Comparison of ENCODE assay signal across 11 mouse cellular contexts in the genomic region with DNA sequence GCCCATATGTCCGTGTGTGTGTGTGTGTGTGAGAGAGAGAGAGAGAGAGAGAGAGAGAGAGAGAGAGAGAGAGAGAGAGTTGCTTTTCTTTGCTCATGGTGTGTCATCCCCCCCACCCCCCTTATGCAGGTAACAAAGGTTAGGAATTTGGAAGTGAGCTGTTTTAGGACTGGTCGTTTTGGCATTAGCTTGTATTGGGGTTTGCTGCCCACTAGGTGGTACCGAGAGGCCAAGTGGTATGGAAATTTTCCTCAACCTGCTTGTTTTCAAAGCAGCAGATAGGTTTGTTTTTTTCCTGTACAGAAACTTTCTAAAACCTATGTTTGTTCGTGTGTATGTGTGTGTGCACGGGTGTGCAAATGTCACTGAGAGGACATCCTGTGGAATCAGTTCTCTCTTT. TPM values are rescaled to one million over a fixed set of nuclear protein-coding genes. Genes with fewer than 3 reads are reported as not detected.
DNase-seq lines count a peak whose midpoint lies in the region; ATAC-seq and TF ChIP-seq lines count a peak whose summit lies in the region.
"Had no signal": no experiment of that assay in that cellular context is flagged by ENCODE, and none has a peak within 500 bp of the region (broad histone marks: within the 10 kb centered on the region; RNA-seq: fewer than 3 reads in every experiment).

No protein-coding gene starts in this region.

- no peak overlapping the region for H3K4me3 ChIP-seq in heart, postnatal 0 days (ENCODE audit: low read depth, low read length)
- no peak overlapping the region for H3K4me3 ChIP-seq in midbrain, postnatal 0 days (ENCODE audit: low read depth, low read length)
- H3K4me3 ChIP-seq in midbrain, embryonic 15.5 days: no peak overlapping the region
- H3K4me3 ChIP-seq: forebrain, embryonic 15.5 days; heart, embryonic 12.5 days had no signal

- ATAC-seq in heart, postnatal 0 days (ENCODE audit: insufficient read depth, low read depth): no peak
- no peak for ATAC-seq in midbrain, postnatal 0 days (ENCODE audit: low FRiP score)
- no peak for ATAC-seq in midbrain, embryonic 15.5 days (replicated peaks)
- peak; percentile 80 for ATAC-seq in common myeloid progenitor, adult 5-6 weeks (replicated peaks; ENCODE audit: low read depth, poor library complexity, severe bottlenecking)
- ATAC-seq: forebrain, embryonic 15.5 days had no signal

- H3K36me3 ChIP-seq in heart, postnatal 0 days (replicated peaks; ENCODE audit: control insufficient read depth, insufficient read depth, low read length): no peaks in the 10 kb centered on the region
- H3K36me3 ChIP-seq in midbrain, postnatal 0 days (ENCODE audit: insufficient read depth, low read length): no peaks in the 10 kb centered on the region
- H3K36me3 ChIP-seq in midbrain, embryonic 15.5 days (replicated peaks): no peaks in the 10 kb centered on the region
- no peaks in the 10 kb centered on the region for H3K36me3 ChIP-seq in splenic B cell, adult 2 months (ENCODE audit: control insufficient read depth, insufficient read depth, low read length, poor library complexity, severe bottlenecking)
- H3K36me3 ChIP-seq: heart, embryonic 12.5 days had no signal

- peak; percentile 40 for TF ChIP-seq CTCF in heart, postnatal 0 days (IDR thresholded peaks at IDR 0.05; ENCODE audit: low read depth)
- peak; percentile 65 for TF ChIP-seq CTCF in midbrain, postnatal 0 days (IDR thresholded peaks at IDR 0.05)

- no peak overlapping the region for H3K9ac ChIP-seq in heart, postnatal 0 days (replicated peaks; ENCODE audit: low read depth, low read length)
- H3K9ac ChIP-seq in midbrain, postnatal 0 days (replicated peaks; ENCODE audit: low read length, poor library complexity, severe bottlenecking): no peak overlapping the region
- H3K9ac ChIP-seq in midbrain, embryonic 15.5 days: no peak overlapping the region
- H3K9ac ChIP-seq: forebrain, embryonic 15.5 days; heart, embryonic 12.5 days had no signal

- H3K27me3 ChIP-seq in heart, postnatal 0 days (ENCODE audit: control insufficient read depth, insufficient read depth, low read length): no peaks in the 10 kb centered on the region
- H3K27me3 ChIP-seq in midbrain, postnatal 0 days (ENCODE audit: insufficient read depth, low read length): no peaks in the 10 kb centered on the region
- H3K27me3 ChIP-seq in midbrain, embryonic 15.5 days (replicated peaks): no peaks in the 10 kb centered on the region
- no peaks in the 10 kb centered on the region for H3K27me3 ChIP-seq in splenic B cell, adult 2 months (ENCODE audit: control insufficient read depth, insufficient read depth, low read length, poor library complexity, severe bottlenecking)
- H3K27me3 ChIP-seq: forebrain, embryonic 15.5 days; heart, embryonic 12.5 days had no signal

- no peak for DNase-seq in heart, postnatal 0 days (ENCODE audit: low spot score)
- DNase-seq in heart, adult 11 months: no peak
- DNase-seq in midbrain, postnatal 0 days (ENCODE audit: low spot score): no peak
- peak; percentile 45 for DNase-seq in splenic B cell, adult 2 months (ENCODE audit: low read depth, low spot score)
- DNase-seq in layer of hippocampus, adult 18-20 months (ENCODE audit: low spot score in 2 of 2): no peak
- no peak for DNase-seq in c-Kit-positive CD71-positive TER-119-positive erythroid progenitor cells, embryonic 14.5 days (ENCODE audit: low spot score)
- DNase-seq: kidney, adult 11 months had no signal

- H3K4me1 ChIP-seq in heart, postnatal 0 days (ENCODE audit: control insufficient read depth, insufficient read depth): no peaks in the 10 kb centered on the region
- no peaks in the 10 kb centered on the region for H3K4me1 ChIP-seq in midbrain, postnatal 0 days (ENCODE audit: insufficient read depth, low read length)
- H3K4me1 ChIP-seq in midbrain, embryonic 15.5 days: no peaks in the 10 kb centered on the region
- H3K4me1 ChIP-seq: forebrain, embryonic 15.5 days; heart, embryonic 12.5 days had no signal

- no peaks in the 10 kb centered on the region for H3K9me3 ChIP-seq in heart, postnatal 0 days (replicated peaks; ENCODE audit: control insufficient read depth, low read length)
- no peaks in the 10 kb centered on the region for H3K9me3 ChIP-seq in midbrain, postnatal 0 days (ENCODE audit: low read length)
- no peaks in the 10 kb centered on the region for H3K9me3 ChIP-seq in midbrain, embryonic 15.5 days
- H3K9me3 ChIP-seq: forebrain, embryonic 15.5 days; heart, embryonic 12.5 days had no signal

- H3K27ac ChIP-seq in heart, postnatal 0 days (ENCODE audit: low read depth): no peak overlapping the region
- H3K27ac ChIP-seq in midbrain, postnatal 0 days (ENCODE audit: low read depth, low read length): no peak overlapping the region
- no peak overlapping the region for H3K27ac ChIP-seq in midbrain, embryonic 15.5 days
- H3K27ac ChIP-seq: forebrain, embryonic 15.5 days had no signal

- no peak overlapping the region for H3K4me2 ChIP-seq in heart, postnatal 0 days (ENCODE audit: low read depth, low read length)
- no peak overlapping the region for H3K4me2 ChIP-seq in midbrain, postnatal 0 days (ENCODE audit: low read depth, low read length, poor library complexity, severe bottlenecking)
- no peak overlapping the region for H3K4me2 ChIP-seq in midbrain, embryonic 15.5 days
- H3K4me2 ChIP-seq: forebrain, embryonic 15.5 days; heart, embryonic 12.5 days had no signal

- 14% methylated on average over 5 of the region's 5 CpGs for WGBS in heart, postnatal 0 days
- WGBS in midbrain, postnatal 0 days: 27% methylated on average over 5 of the region's 5 CpGs
- 30% methylated on average over 5 of the region's 5 CpGs for WGBS in midbrain, embryonic 15.5 days

- no peak for TF ChIP-seq EP300 in heart, postnatal 0 days (IDR thresholded peaks at IDR 0.05; ENCODE audit: low read depth)

RNA-seq across cellular contexts. Expression of a gene that starts 17.0 kb away (rescaled TPM):
- total RNA-seq in heart, postnatal 0 days (2014; rRNA removed; ENCODE audit: low replicate concordance): 5.1 and 9.0 TPM in 2 replicates
- polyA plus RNA-seq in heart, postnatal 0 days (2015; fragmentation: Nextera tagmentation; extraction: Ambion mirVana): 1.00 and 1.5 TPM in 2 replicates
- total RNA-seq in midbrain, postnatal 0 days (2014; rRNA removed): 1.3 and 1.8 TPM in 2 replicates
- polyA plus RNA-seq in midbrain, postnatal 0 days (2015; fragmentation: Nextera tagmentation; extraction: Ambion mirVana): 0.29 and 0.54 TPM in 2 replicates
- polyA plus RNA-seq in midbrain, embryonic 15.5 days (2015; fragmentation: Nextera tagmentation; extraction: Ambion mirVana): 0.58 and 0.79 TPM in 2 replicates
- total RNA-seq in common myeloid progenitor, adult 5-6 weeks (2017): 1.9 and 3.0 TPM in 2 replicates
- under 1 TPM; 0.43 to 0.50 TPM for total RNA-seq in layer of hippocampus, adult 18-20 months (2021)

RNA-seq across cellular contexts. Expression of a gene that starts 26.0 kb away (rescaled TPM):
- 37.1 and 49.2 TPM in 2 replicates for total RNA-seq in heart, postnatal 0 days (2014; rRNA removed; ENCODE audit: low replicate concordance)
- 13.7 and 16.5 TPM in 2 replicates for polyA plus RNA-seq in heart, postnatal 0 days (2015; fragmentation: Nextera tagmentation; extraction: Ambion mirVana)
- 54.9 and 60.1 TPM in 2 replicates for total RNA-seq in midbrain, postnatal 0 days (2014; rRNA removed)
- polyA plus RNA-seq in midbrain, postnatal 0 days (2015; fragmentation: Nextera tagmentation; extraction: Ambion mirVana): 48.0 and 52.2 TPM in 2 replicates
- 45.8 and 47.6 TPM in 2 replicates for polyA plus RNA-seq in midbrain, embryonic 15.5 days (2015; fragmentation: Nextera tagmentation; extraction: Ambion mirVana)
- total RNA-seq in common myeloid progenitor, adult 5-6 weeks (2017): 37.9 and 50.1 TPM in 2 replicates
- total RNA-seq in layer of hippocampus, adult 18-20 months (2021): 10 to 100 TPM; 25.1 to 26.2 TPM

RNA-seq across cellular contexts. Expression of a gene that starts 29.0 kb away (rescaled TPM):
- total RNA-seq in heart, postnatal 0 days (2014; rRNA removed; ENCODE audit: low replicate concordance): 4.8 and 6.8 TPM in 2 replicates
- 4.8 and 5.2 TPM in 2 replicates for polyA plus RNA-seq in heart, postnatal 0 days (2015; fragmentation: Nextera tagmentation; extraction: Ambion mirVana)
- total RNA-seq in midbrain, postnatal 0 days (2014; rRNA removed): 4.5 and 7.5 TPM in 2 replicates
- 4.9 and 5.1 TPM in 2 replicates for polyA plus RNA-seq in midbrain, postnatal 0 days (2015; fragmentation: Nextera tagmentation; extraction: Ambion mirVana)
- 7.6 and 7.8 TPM in 2 replicates for polyA plus RNA-seq in midbrain, embryonic 15.5 days (2015; fragmentation: Nextera tagmentation; extraction: Ambion mirVana)
- 5.3 and 8.4 TPM in 2 replicates for total RNA-seq in common myeloid progenitor, adult 5-6 weeks (2017)
- 10 to 100 TPM; 10.9 to 12.8 TPM for total RNA-seq in layer of hippocampus, adult 18-20 months (2021)

RNA-seq across cellular contexts. Expression of a gene that starts 30.2 kb away (rescaled TPM):
- total RNA-seq in heart, postnatal 0 days (2014; rRNA removed; ENCODE audit: low replicate concordance): 28.6 and 29.7 TPM in 2 replicates
- polyA plus RNA-seq in heart, postnatal 0 days (2015; fragmentation: Nextera tagmentation; extraction: Ambion mirVana): 27.6 and 29.8 TPM in 2 replicates
- 31.4 and 39.4 TPM in 2 replicates for total RNA-seq in midbrain, postnatal 0 days (2014; rRNA removed)
- polyA plus RNA-seq in midbrain, postnatal 0 days (2015; fragmentation: Nextera tagmentation; extraction: Ambion mirVana): 34.6 and 37.7 TPM in 2 replicates
- 59.4 and 60.8 TPM in 2 replicates for polyA plus RNA-seq in midbrain, embryonic 15.5 days (2015; fragmentation: Nextera tagmentation; extraction: Ambion mirVana)
- 29.7 and 34.6 TPM in 2 replicates for total RNA-seq in common myeloid progenitor, adult 5-6 weeks (2017)
- 10 to 100 TPM; 63.8 to 64.8 TPM for total RNA-seq in layer of hippocampus, adult 18-20 months (2021)

RNA-seq across cellular contexts. Expression of a gene that starts 30.5 kb away (rescaled TPM):
- 17.9 and 24.4 TPM in 2 replicates for total RNA-seq in heart, postnatal 0 days (2014; rRNA removed; ENCODE audit: low replicate concordance)
- 11.1 and 11.6 TPM in 2 replicates for polyA plus RNA-seq in heart, postnatal 0 days (2015; fragmentation: Nextera tagmentation; extraction: Ambion mirVana)
- total RNA-seq in midbrain, postnatal 0 days (2014; rRNA removed): 18.6 and 21.8 TPM in 2 replicates
- 17.1 and 18.9 TPM in 2 replicates for polyA plus RNA-seq in midbrain, postnatal 0 days (2015; fragmentation: Nextera tagmentation; extraction: Ambion mirVana)
- polyA plus RNA-seq in midbrain, embryonic 15.5 days (2015; fragmentation: Nextera tagmentation; extraction: Ambion mirVana): 16.0 and 17.6 TPM in 2 replicates
- total RNA-seq in common myeloid progenitor, adult 5-6 weeks (2017): 3.2 and 3.7 TPM in 2 replicates
- 1 to 10 TPM; 7.9 to 8.1 TPM for total RNA-seq in layer of hippocampus, adult 18-20 months (2021)
